Mouse (Mus musculus): ENCODE measurements around the gene Vps16. TPM values are rescaled to one million over a fixed set of nuclear protein-coding genes. Genes with fewer than 3 reads are reported as not detected.

Vps16 gene
- total and polyA plus RNA-seq, 3 experiments, result 20.2 to 180 (median 55.2) TPM

GRCm38 (mm10) chr2:130451086-130451726, 27.1 kb downstream of the Vps16 start:
- peak overlapping the region; percentile 91 for H3K4me3 ChIP-seq (ENCODE audit: low read depth, low read length)
- peaks cover 13% of the 10 kb centered on the region for H3K36me3 ChIP-seq (replicated peaks)
- ATAC-seq (ENCODE audit: extremely low read depth, insufficient number of reproducible peaks, low FRiP score, poor library complexity, severe bottlenecking), result no peak
- no peaks in the 10 kb centered on the region for H3K27me3 ChIP-seq (ENCODE audit: insufficient read depth, low read length)
- H3K4me1 ChIP-seq (ENCODE audit: insufficient read depth, low read depth, low read length), result peaks cover 55% of the 10 kb centered on the region
- DNase-seq (ENCODE audit: low spot score), result no peak
- TF ChIP-seq POLR2AphosphoS5 (IDR thresholded peaks at IDR 0.05; ENCODE audit: insufficient replicate concordance, low read depth, low read length) (no peak), CTCF (IDR thresholded peaks at IDR 0.05; ENCODE audit: low read depth, low read length) (no peak), GATA2 (IDR thresholded peaks at IDR 0.05; ENCODE audit: borderline replicate concordance, low read depth, low read length) (no peak), GATA1 (IDR thresholded peaks at IDR 0.05; ENCODE audit: borderline replicate concordance, low read length) (no peak), TAL1 (conservative IDR thresholded peaks at IDR 0.05; ENCODE audit: low read depth, low read length) (no peak)
- no peaks in the 10 kb centered on the region for H3K9me3 ChIP-seq (replicated peaks)

DNA sequence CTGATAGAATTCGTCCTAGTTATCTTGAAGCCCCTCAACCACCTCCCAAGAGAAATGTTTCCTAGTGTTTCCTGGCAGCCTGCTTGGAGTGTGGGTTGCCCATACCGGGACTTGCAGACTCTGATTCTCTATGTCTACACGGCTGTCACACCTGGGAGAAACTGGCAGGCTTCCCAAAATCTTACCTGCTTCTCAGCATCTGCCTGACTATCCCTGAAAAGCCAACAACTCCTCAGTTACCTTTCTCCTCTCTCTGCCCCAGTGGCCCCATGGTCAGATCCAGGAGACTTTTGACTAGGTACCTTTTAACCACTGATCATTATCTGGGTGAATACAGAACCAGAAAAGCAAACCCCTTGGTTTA, 27.6 kb downstream of the Vps16 start:
- Histone ChIP-seq H3K27me3 (ENCODE audit: insufficient read depth, low read length) (no peaks in the 10 kb centered on the region), H3K4me1 (ENCODE audit: insufficient read depth, low read depth, low read length) (peaks cover 57% of the 10 kb centered on the region), H3K9me3 (replicated peaks) (no peaks in the 10 kb centered on the region), H3K4me3 (ENCODE audit: low read depth, low read length) (peak overlapping the region; percentile 91; the same call in 1 of the 2 replicates), H3K36me3 (replicated peaks) (peaks cover 12% of the 10 kb centered on the region)
- DNase-seq (ENCODE audit: low spot score) (no peak), ATAC-seq (ENCODE audit: extremely low read depth, insufficient number of reproducible peaks, low FRiP score, poor library complexity, severe bottlenecking) (no peak)
- no peak for TF ChIP-seq TAL1 (conservative IDR thresholded peaks at IDR 0.05; ENCODE audit: low read depth, low read length)
- TF ChIP-seq CTCF (IDR thresholded peaks at IDR 0.05; ENCODE audit: low read depth, low read length), result no peak
- TF ChIP-seq GATA1 (IDR thresholded peaks at IDR 0.05; ENCODE audit: borderline replicate concordance, low read length), result no peak
- no peak for TF ChIP-seq POLR2AphosphoS5 (IDR thresholded peaks at IDR 0.05; ENCODE audit: insufficient replicate concordance, low read depth, low read length)
- no peak for TF ChIP-seq GATA2 (IDR thresholded peaks at IDR 0.05; ENCODE audit: borderline replicate concordance, low read depth, low read length)

GRCm38 (mm10) chr2:130452266-130452665, 28.1 kb downstream of the Vps16 start:
- TF ChIP-seq GATA1 (IDR thresholded peaks at IDR 0.05; ENCODE audit: borderline replicate concordance, low read length) (no peak), CTCF (IDR thresholded peaks at IDR 0.05; ENCODE audit: low read depth, low read length) (no peak), POLR2AphosphoS5 (IDR thresholded peaks at IDR 0.05; ENCODE audit: insufficient replicate concordance, low read depth, low read length) (no peak), TAL1 (conservative IDR thresholded peaks at IDR 0.05; ENCODE audit: low read depth, low read length) (no peak), GATA2 (IDR thresholded peaks at IDR 0.05; ENCODE audit: borderline replicate concordance, low read depth, low read length) (no peak)
- H3K4me1 ChIP-seq (ENCODE audit: insufficient read depth, low read depth, low read length), result peaks cover 58% of the 10 kb centered on the region
- peaks cover 13% of the 10 kb centered on the region for H3K36me3 ChIP-seq (replicated peaks)
- DNase-seq (ENCODE audit: low spot score) (no peak), ATAC-seq (ENCODE audit: extremely low read depth, insufficient number of reproducible peaks, low FRiP score, poor library complexity, severe bottlenecking) (no peak)
- H3K9me3 ChIP-seq (replicated peaks), result no peaks in the 10 kb centered on the region
- H3K4me3 ChIP-seq (ENCODE audit: low read depth, low read length), result no peak overlapping the region
- H3K27me3 ChIP-seq (ENCODE audit: insufficient read depth, low read length), result no peaks in the 10 kb centered on the region

DNA sequence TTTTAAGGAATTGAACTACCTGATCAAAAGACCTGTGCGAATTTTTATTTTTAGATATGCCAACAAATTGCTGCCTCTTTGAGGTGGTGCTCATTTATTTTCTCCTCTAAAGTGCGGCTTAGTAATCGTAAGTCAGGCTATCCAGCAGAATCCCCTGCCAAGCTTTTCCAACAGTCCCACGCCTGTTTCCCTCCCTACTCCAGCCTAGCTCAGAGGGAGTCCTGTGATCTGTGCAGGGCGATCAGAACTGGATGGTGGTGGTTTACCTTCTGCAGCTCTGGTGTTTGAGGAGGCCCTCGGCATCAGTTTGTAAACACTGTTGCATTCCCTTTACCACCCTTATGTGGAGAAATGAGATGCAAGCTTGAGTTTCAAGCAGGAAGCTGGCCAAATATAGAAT, 29.3 kb downstream of the Vps16 start:
- TF ChIP-seq POLR2AphosphoS5 (IDR thresholded peaks at IDR 0.05; ENCODE audit: insufficient replicate concordance, low read depth, low read length) (no peak), CTCF (IDR thresholded peaks at IDR 0.05; ENCODE audit: low read depth, low read length) (no peak), TAL1 (conservative IDR thresholded peaks at IDR 0.05; ENCODE audit: low read depth, low read length) (no peak), GATA1 (IDR thresholded peaks at IDR 0.05; ENCODE audit: borderline replicate concordance, low read length) (no peak), GATA2 (IDR thresholded peaks at IDR 0.05; ENCODE audit: borderline replicate concordance, low read depth, low read length) (no peak)
- Histone ChIP-seq H3K4me1 (ENCODE audit: insufficient read depth, low read depth, low read length) (peaks cover 58% of the 10 kb centered on the region), H3K4me3 (ENCODE audit: low read depth, low read length) (no peak overlapping the region), H3K36me3 (replicated peaks) (peaks cover 19% of the 10 kb centered on the region), H3K27me3 (ENCODE audit: insufficient read depth, low read length) (no peaks in the 10 kb centered on the region), H3K9me3 (replicated peaks) (no peaks in the 10 kb centered on the region)
- DNase-seq (ENCODE audit: low spot score), result no peak
- ATAC-seq (ENCODE audit: extremely low read depth, insufficient number of reproducible peaks, low FRiP score, poor library complexity, severe bottlenecking), result no peak

DNA sequence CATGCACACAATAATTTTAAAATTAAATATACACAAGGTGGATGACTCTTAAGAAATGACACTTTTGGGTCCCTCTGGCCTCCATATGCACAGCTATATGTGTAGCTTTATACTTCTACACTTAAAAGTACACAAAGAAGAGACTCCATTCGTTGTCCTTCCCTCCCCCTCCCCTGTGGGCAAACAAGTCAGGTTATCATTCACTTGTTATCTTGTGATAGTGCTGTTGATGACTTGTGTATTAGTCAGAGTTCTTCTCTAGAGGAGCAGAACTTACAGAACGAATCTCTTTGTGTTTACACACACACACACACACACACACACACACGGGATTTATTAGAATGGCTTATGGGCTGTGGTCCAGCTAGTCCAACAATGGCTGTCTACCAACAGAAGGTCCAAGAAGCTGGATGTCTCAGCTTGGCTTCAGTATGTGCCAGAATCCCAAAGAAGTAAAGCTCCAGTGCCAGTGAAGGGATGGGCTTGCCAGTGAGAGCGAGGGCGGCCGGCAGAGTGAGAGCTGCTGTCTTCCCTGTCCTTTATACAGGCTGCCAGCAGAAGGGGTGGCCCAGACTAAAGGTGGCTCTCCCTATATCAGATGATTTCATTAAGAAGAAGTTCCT, 30.7 kb downstream of the Vps16 start:
- ATAC-seq (ENCODE audit: extremely low read depth, insufficient number of reproducible peaks, low FRiP score, poor library complexity, severe bottlenecking), result no peak
- TF ChIP-seq GATA1 (IDR thresholded peaks at IDR 0.05; ENCODE audit: borderline replicate concordance, low read length), result no peak
- no peak for TF ChIP-seq CTCF (IDR thresholded peaks at IDR 0.05; ENCODE audit: low read depth, low read length)
- no peak for TF ChIP-seq POLR2AphosphoS5 (IDR thresholded peaks at IDR 0.05; ENCODE audit: insufficient replicate concordance, low read depth, low read length)
- no peak for TF ChIP-seq TAL1 (conservative IDR thresholded peaks at IDR 0.05; ENCODE audit: low read depth, low read length)
- TF ChIP-seq GATA2 (IDR thresholded peaks at IDR 0.05; ENCODE audit: borderline replicate concordance, low read depth, low read length), result no peak
- H3K27me3 ChIP-seq (ENCODE audit: insufficient read depth, low read length), result no peaks in the 10 kb centered on the region
- no peaks in the 10 kb centered on the region for H3K9me3 ChIP-seq (replicated peaks)
- H3K4me1 ChIP-seq (ENCODE audit: insufficient read depth, low read depth, low read length), result peaks cover 49% of the 10 kb centered on the region
- H3K36me3 ChIP-seq (replicated peaks), result peaks cover 31% of the 10 kb centered on the region
- DNase-seq (ENCODE audit: low spot score), result no peak
- H3K4me3 ChIP-seq (ENCODE audit: low read depth, low read length), result peak overlapping the region; percentile 33; the same call in 1 of the 2 replicates

DNA sequence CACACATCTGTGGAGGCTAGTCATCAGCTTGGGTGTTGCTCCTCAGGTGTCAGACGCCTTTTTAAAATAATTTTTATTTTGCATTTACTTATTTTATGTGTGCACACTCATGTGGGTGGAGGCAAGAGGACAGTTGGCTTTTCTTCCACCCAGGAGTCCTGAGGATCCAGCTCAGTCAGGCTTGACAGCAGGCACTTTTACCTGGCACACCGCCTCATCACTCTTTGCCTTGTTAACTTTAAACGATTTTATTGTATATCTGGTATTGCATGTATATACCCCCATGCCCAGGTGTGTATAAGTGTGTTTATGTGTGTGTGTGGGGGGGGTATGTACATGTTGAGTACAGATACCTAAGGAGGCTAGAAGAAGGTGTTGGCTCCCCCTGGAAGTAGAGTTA, 33.7 kb downstream of the Vps16 start:
- TF ChIP-seq GATA1 (IDR thresholded peaks at IDR 0.05; ENCODE audit: borderline replicate concordance, low read length), result no peak
- no peak for TF ChIP-seq TAL1 (conservative IDR thresholded peaks at IDR 0.05; ENCODE audit: low read depth, low read length)
- no peak for TF ChIP-seq GATA2 (IDR thresholded peaks at IDR 0.05; ENCODE audit: borderline replicate concordance, low read depth, low read length)
- TF ChIP-seq POLR2AphosphoS5 (IDR thresholded peaks at IDR 0.05; ENCODE audit: insufficient replicate concordance, low read depth, low read length), result no peak
- ATAC-seq (ENCODE audit: extremely low read depth, insufficient number of reproducible peaks, low FRiP score, poor library complexity, severe bottlenecking), result no peak
- Histone ChIP-seq H3K4me1 (ENCODE audit: insufficient read depth, low read depth, low read length) (peaks cover 36% of the 10 kb centered on the region), H3K9me3 (replicated peaks) (no peaks in the 10 kb centered on the region), H3K27me3 (ENCODE audit: insufficient read depth, low read length) (no peaks in the 10 kb centered on the region), H3K36me3 (replicated peaks) (peaks cover 50% of the 10 kb centered on the region), H3K4me3 (ENCODE audit: low read depth, low read length) (no peak overlapping the region)
- DNase-seq (ENCODE audit: low spot score), result no peak

All from G1E (cell line).